In genomic region chr7:79279376-79280029, GRCm38 (mm10) we compare ENCODE assay signal across 8 mouse cellular contexts. TPM values are rescaled to one million over a fixed set of nuclear protein-coding genes. Genes with fewer than 3 reads are reported as not detected.
A peak's percentile ranks its signal among the peaks of the same experiment; 100 is the strongest.
DNase-seq lines count a peak whose midpoint lies in the region; ATAC-seq and TF ChIP-seq lines count a peak whose summit lies in the region.

No protein-coding gene starts in this region.

- no peak overlapping the region for H3K9ac ChIP-seq in forebrain, embryonic 12.5 days
- no peak overlapping the region; the same call in 1 of the 2 replicates for H3K9ac ChIP-seq in forebrain, embryonic 11.5 days (ENCODE audit: low read length)
- no peak overlapping the region for H3K9ac ChIP-seq in heart, embryonic 15.5 days
- H3K9ac ChIP-seq in liver, postnatal 0 days (replicated peaks): peak overlapping the region; percentile 39

- no peaks in the 10 kb centered on the region for H3K9me3 ChIP-seq in forebrain, embryonic 12.5 days
- H3K9me3 ChIP-seq in forebrain, embryonic 11.5 days (ENCODE audit: control insufficient read depth, low read length): no peaks in the 10 kb centered on the region
- H3K9me3 ChIP-seq in heart, embryonic 15.5 days (replicated peaks): no peaks in the 10 kb centered on the region
- no peaks in the 10 kb centered on the region for H3K9me3 ChIP-seq in liver, postnatal 0 days (ENCODE audit: low read length)

- no peak overlapping the region for H3K4me2 ChIP-seq in forebrain, embryonic 12.5 days
- no peak overlapping the region for H3K4me2 ChIP-seq in forebrain, embryonic 11.5 days (ENCODE audit: low read depth, low read length, severe bottlenecking)
- H3K4me2 ChIP-seq in heart, embryonic 15.5 days: 0 out of 2 replicates have a peak overlapping the region, but pooled peaks have one; percentile 9
- peak overlapping the region; percentile 19 for H3K4me2 ChIP-seq in liver, postnatal 0 days (ENCODE audit: low read depth, low read length)

- H3K36me3 ChIP-seq in forebrain, embryonic 12.5 days (replicated peaks): no peaks in the 10 kb centered on the region
- no peaks in the 10 kb centered on the region for H3K36me3 ChIP-seq in forebrain, embryonic 11.5 days (ENCODE audit: control insufficient read depth, insufficient read depth, low read length)
- no peaks in the 10 kb centered on the region for H3K36me3 ChIP-seq in heart, embryonic 15.5 days
- H3K36me3 ChIP-seq in liver, postnatal 0 days (replicated peaks; ENCODE audit: insufficient read depth, low read length): peaks cover 11% of the 10 kb centered on the region; the same call in 1 of the 2 replicates

- 70% methylated on average over 10 of the region's 10 CpGs for WGBS in forebrain, embryonic 12.5 days
- 76% methylated on average over 10 of the region's 10 CpGs for WGBS in forebrain, embryonic 11.5 days
- WGBS in heart, embryonic 15.5 days: 55% methylated on average over 10 of the region's 10 CpGs
- 26% methylated on average over 10 of the region's 10 CpGs for WGBS in liver, postnatal 0 days (ENCODE audit: insufficient replicate concordance)

- H3K4me1 ChIP-seq in forebrain, embryonic 12.5 days: peaks cover 64% of the 10 kb centered on the region
- peaks cover 19% of the 10 kb centered on the region for H3K4me1 ChIP-seq in forebrain, embryonic 11.5 days (replicated peaks; ENCODE audit: control insufficient read depth, insufficient read depth, low read length)
- peaks cover 51% of the 10 kb centered on the region for H3K4me1 ChIP-seq in heart, embryonic 15.5 days (replicated peaks)
- peaks cover 56% of the 10 kb centered on the region for H3K4me1 ChIP-seq in liver, postnatal 0 days (ENCODE audit: insufficient read depth)

- ATAC-seq in forebrain, embryonic 12.5 days (ENCODE audit: low FRiP score): no peak
- no peak for ATAC-seq in forebrain, embryonic 11.5 days (replicated peaks; ENCODE audit: low FRiP score)
- no peak for ATAC-seq in heart, embryonic 15.5 days (replicated peaks; ENCODE audit: insufficient number of reproducible peaks, insufficient read depth, low FRiP score, low read depth)
- 0 out of 2 replicates have a peak, but pooled peaks have one; percentile 12 for ATAC-seq in liver, postnatal 0 days

- no peak for DNase-seq in forebrain, embryonic 11.5 days (ENCODE audit: low spot score)
- peak; percentile 79 for DNase-seq in 416B (ENCODE audit: low read depth)
- no peak for DNase-seq in liver, postnatal 0 days
- no peak for DNase-seq in adrenal gland, adult 2 months
- DNase-seq in thymus, postnatal 0 days (ENCODE audit: low spot score): no peak
- no peak for DNase-seq in adrenal gland, postnatal 4 days (ENCODE audit: low spot score in 2 of 2)

- TF ChIP-seq EP300 in liver, postnatal 0 days (IDR thresholded peaks at IDR 0.05; ENCODE audit: low read depth): no peak

- TF ChIP-seq CTCF in liver, postnatal 0 days (IDR thresholded peaks at IDR 0.05; ENCODE audit: low read depth): no peak

- H3K27me3 ChIP-seq in forebrain, embryonic 12.5 days: no peaks in the 10 kb centered on the region
- no peaks in the 10 kb centered on the region for H3K27me3 ChIP-seq in forebrain, embryonic 11.5 days (ENCODE audit: control insufficient read depth, insufficient read depth, low read length)
- no peaks in the 10 kb centered on the region for H3K27me3 ChIP-seq in heart, embryonic 15.5 days
- no peaks in the 10 kb centered on the region for H3K27me3 ChIP-seq in liver, postnatal 0 days (ENCODE audit: insufficient read depth, low read length)

- H3K4me3 ChIP-seq in forebrain, embryonic 12.5 days (replicated peaks): no peak overlapping the region
- no peak overlapping the region for H3K4me3 ChIP-seq in forebrain, embryonic 11.5 days (ENCODE audit: low read depth, low read length)
- H3K4me3 ChIP-seq in heart, embryonic 15.5 days: no peak overlapping the region
- no peak overlapping the region for H3K4me3 ChIP-seq in liver, postnatal 0 days (ENCODE audit: low read depth, low read length)

- peak overlapping the region; percentile 58 for H3K27ac ChIP-seq in forebrain, embryonic 12.5 days
- H3K27ac ChIP-seq in forebrain, embryonic 11.5 days (ENCODE audit: low read depth, low read length): no peak overlapping the region
- peak overlapping the region; percentile 36; the same call in 1 of the 2 replicates for H3K27ac ChIP-seq in heart, embryonic 15.5 days
- H3K27ac ChIP-seq in liver, postnatal 0 days (ENCODE audit: low read depth): peak overlapping the region; percentile 36

RNA-seq across cellular contexts. Expression of gene Abhd2, which starts 6.5 kb away (rescaled TPM):
- polyA plus RNA-seq in forebrain, embryonic 12.5 days (2016; fragmentation: Nextera tagmentation; extraction: Ambion mirVana): 12.1 and 15.3 TPM in 2 replicates
- polyA plus RNA-seq in forebrain, embryonic 11.5 days (2014; fragmentation: Nextera tagmentation; extraction: Ambion mirVana): 13.2 and 14.1 TPM in 2 replicates
- polyA plus RNA-seq in heart, embryonic 15.5 days (2015; fragmentation: Nextera tagmentation; extraction: Ambion mirVana): 4.2 and 4.9 TPM in 2 replicates
- polyA plus RNA-seq in liver, postnatal 0 days (2015; fragmentation: Nextera tagmentation; extraction: Ambion mirVana): 38.2 and 49.3 TPM in 2 replicates
- 1,000 to 10,000 TPM; 1,164 to 1,465 TPM for total RNA-seq in adrenal gland, adult 2 months (2021)
- polyA plus RNA-seq in adrenal gland, adult 2 months (2012; rRNA removed): 187 and 262 TPM in 2 replicates
- 14.8 and 15.9 TPM in 2 replicates for polyA plus RNA-seq in thymus, postnatal 0 days (2015; fragmentation: Nextera tagmentation; extraction: Ambion mirVana)
- total RNA-seq in adrenal gland, postnatal 4 days (2021): 100 to 1,000 TPM; 382 to 406 TPM

Comparison
In these comparisons a context has a peak if more than half of its experiments do, and no peak if none do; other contexts are left out.
1. H3K4me2 ChIP-seq: peak in heart, embryonic 15.5 days (single experiment) and liver, postnatal 0 days (single experiment); none in forebrain, embryonic 12.5 days (single experiment) and forebrain, embryonic 11.5 days (single experiment).